ENCODE assay signal across 11 mouse cellular contexts in genomic region chr17:47744746-47745368, GRCm38 (mm10). TPM values are rescaled to one million over a fixed set of nuclear protein-coding genes. Genes with fewer than 3 reads are reported as not detected.
DNase-seq lines count a peak whose midpoint lies in the region; ATAC-seq and TF ChIP-seq lines count a peak whose summit lies in the region.
"Had no signal": no experiment of that assay in that cellular context is flagged by ENCODE, and none has a peak within 500 bp of the region (broad histone marks: within the 10 kb centered on the region; RNA-seq: fewer than 3 reads in every experiment).

No protein-coding gene starts in this region.

- no peak overlapping the region for H3K4me3 ChIP-seq in kidney, adult 2 months (ENCODE audit: insufficient read depth, low read depth, low read length)
- H3K4me3 ChIP-seq in thymus, adult 2 months (ENCODE audit: control insufficient read depth, insufficient read depth, low read length), result no peak overlapping the region
- H3K4me3 ChIP-seq: limb, embryonic 12.5 days; midbrain, embryonic 15.5 days had no signal

- no peaks in the 10 kb centered on the region for H3K27me3 ChIP-seq in kidney, adult 2 months (replicated peaks; ENCODE audit: control insufficient read depth, insufficient read depth, low read length)
- H3K27me3 ChIP-seq in thymus, adult 2 months (ENCODE audit: control insufficient read depth, insufficient read depth, low read length), result no peaks in the 10 kb centered on the region
- H3K27me3 ChIP-seq: midbrain, embryonic 15.5 days had no signal

- no peak for ATAC-seq in frontal cortex, adult (ENCODE audit: low TSS enrichment)
- ATAC-seq: hindbrain, embryonic 16.5 days; midbrain, embryonic 15.5 days had no signal

- 88% methylated on average over 10 of the region's 10 CpGs for WGBS in kidney, adult 2 months
- WGBS in thymus, adult 2 months, result 94% methylated on average over 10 of the region's 10 CpGs

- peak; percentile 39 for DNase-seq in kidney, adult 2 months
- DNase-seq in kidney, adult 8-10 months, result no peak
- DNase-seq in thymus, adult 2 months, result peak; percentile 26
- no peak for DNase-seq in thymus, postnatal 0 days (ENCODE audit: low spot score)
- no peak for DNase-seq in brain, embryonic 14.5 days (ENCODE audit: low read depth)
- DNase-seq in thymus, postnatal 4 days, result peak; percentile 59
- DNase-seq in left cerebral cortex, adult 18-20 months (ENCODE audit: low spot score in 2 of 2), result no peak

- peak; percentile 35; the same call in 1 of the 2 replicates for TF ChIP-seq CTCF in kidney, adult 2 months (conservative IDR thresholded peaks at IDR 0.05; ENCODE audit: insufficient read depth, insufficient read length, low read depth, low read length)
- TF ChIP-seq CTCF in thymus, adult 2 months (IDR thresholded peaks at IDR 0.05; ENCODE audit: borderline replicate concordance, control insufficient read depth, extremely low read depth, insufficient read depth, low read length, poor library complexity), result no peak
- peak; percentile 29; the same call in 1 of the 2 replicates for TF ChIP-seq CTCF in brain, embryonic 14.5 days (IDR thresholded peaks at IDR 0.05; ENCODE audit: borderline replicate concordance, extremely low read depth, insufficient read depth, insufficient read length)

- H3K4me1 ChIP-seq in kidney, adult 2 months (ENCODE audit: control insufficient read depth, insufficient read depth, low read length), result peaks cover 9% of the 10 kb centered on the region; the same call in 1 of the 2 replicates
- peaks cover 6% of the 10 kb centered on the region; the same call in 1 of the 2 replicates for H3K4me1 ChIP-seq in thymus, adult 2 months (replicated peaks; ENCODE audit: control insufficient read depth, insufficient read depth, low read length)
- H3K4me1 ChIP-seq: midbrain, embryonic 15.5 days had no signal

- no peak overlapping the region for H3K27ac ChIP-seq in kidney, adult 2 months (ENCODE audit: insufficient read depth, low read depth, low read length)
- H3K27ac ChIP-seq in thymus, adult 2 months (ENCODE audit: control insufficient read depth, insufficient read depth, low read length), result no peak overlapping the region
- H3K27ac ChIP-seq: limb, embryonic 12.5 days; midbrain, embryonic 15.5 days had no signal

- H3K36me3 ChIP-seq in kidney, adult 2 months (ENCODE audit: control insufficient read depth, insufficient read depth, low read length), result no peaks in the 10 kb centered on the region
- H3K36me3 ChIP-seq in thymus, adult 2 months (ENCODE audit: control insufficient read depth, insufficient read depth, low read length), result no peaks in the 10 kb centered on the region
- H3K36me3 ChIP-seq: limb, embryonic 12.5 days; midbrain, embryonic 15.5 days had no signal

- no peak for TF ChIP-seq POLR2A in kidney, adult 2 months (IDR thresholded peaks at IDR 0.05; ENCODE audit: low read depth, low read length)
- no peak for TF ChIP-seq POLR2A in thymus, adult 2 months (IDR thresholded peaks at IDR 0.05; ENCODE audit: control insufficient read depth, extremely low read depth, insufficient read depth, low read length, poor library complexity)
- no peak for TF ChIP-seq POLR2A in brain, embryonic 14.5 days (IDR thresholded peaks at IDR 0.05; ENCODE audit: borderline replicate concordance, extremely low read depth, insufficient read depth, insufficient read length, poor library complexity, severe bottlenecking)

RNA-seq across cellular contexts. Expression of gene Tfeb, which starts 8.0 kb away (rescaled TPM):
- polyA plus RNA-seq in kidney, adult 2 months (2012; rRNA removed), result 35.0 and 36.4 TPM in 2 replicates
- polyA plus RNA-seq in thymus, adult 2 months (2012; rRNA removed), result 25.3 and 25.5 TPM in 2 replicates
- 4.7 and 5.5 TPM in 2 replicates for polyA plus RNA-seq in thymus, postnatal 0 days (2015; fragmentation: Nextera tagmentation; extraction: Ambion mirVana)
- polyA plus RNA-seq in brain, embryonic 14.5 days (2012; rRNA removed), result 2.0 and 3.2 TPM in 2 replicates
- total RNA-seq in left cerebral cortex, adult 18-20 months (2021), result 10 to 100 TPM; 10.4 to 13.5 TPM

RNA-seq across cellular contexts. Expression of gene Pgc, which starts 18.2 kb away (rescaled TPM):
- 0.29 and 1.0 TPM in 2 replicates for polyA plus RNA-seq in kidney, adult 2 months (2012; rRNA removed)
- polyA plus RNA-seq in thymus, adult 2 months (2012; rRNA removed), result 4.4 and 6.0 TPM in 2 replicates
- polyA plus RNA-seq in thymus, postnatal 0 days (2015; fragmentation: Nextera tagmentation; extraction: Ambion mirVana), result 2.4 and 2.5 TPM in 2 replicates
- polyA plus RNA-seq in brain, embryonic 14.5 days (2012; rRNA removed), result not detected in 2 replicates
- not detected for total RNA-seq in left cerebral cortex, adult 18-20 months (2021)
- polyA plus RNA-seq: hindbrain, embryonic 16.5 days; limb, embryonic 12.5 days; midbrain, embryonic 15.5 days had no signal

RNA-seq across cellular contexts. Expression of gene Prickle4, which starts 50.3 kb away (rescaled TPM):
- polyA plus RNA-seq in kidney, adult 2 months (2012; rRNA removed), result 7.0 and 9.0 TPM in 2 replicates
- polyA plus RNA-seq in thymus, adult 2 months (2012; rRNA removed), result 4.0 and 5.5 TPM in 2 replicates
- 0.81 and 1.2 TPM in 2 replicates for polyA plus RNA-seq in thymus, postnatal 0 days (2015; fragmentation: Nextera tagmentation; extraction: Ambion mirVana)
- polyA plus RNA-seq in brain, embryonic 14.5 days (2012; rRNA removed), result 0.52 and 1.0 TPM in 2 replicates
- total RNA-seq in left cerebral cortex, adult 18-20 months (2021), result 1 to 10 TPM; 2.5 to 4.5 TPM
- polyA plus RNA-seq: limb, embryonic 12.5 days had no signal

RNA-seq across cellular contexts. Expression of gene Gm21981, which starts 50.6 kb away (rescaled TPM):
- 1.1 and 2.1 TPM in 2 replicates for polyA plus RNA-seq in kidney, adult 2 months (2012; rRNA removed)
- polyA plus RNA-seq in thymus, adult 2 months (2012; rRNA removed), result 1.0 and 1.4 TPM in 2 replicates
- 0.12 and 0.18 TPM in 2 replicates for polyA plus RNA-seq in thymus, postnatal 0 days (2015; fragmentation: Nextera tagmentation; extraction: Ambion mirVana)
- 4.9 and 5.1 TPM in 2 replicates for polyA plus RNA-seq in brain, embryonic 14.5 days (2012; rRNA removed)
- 1 to 10 TPM; 4.1 to 5.3 TPM for total RNA-seq in left cerebral cortex, adult 18-20 months (2021)

RNA-seq across cellular contexts. Expression of gene Frs3, which starts 56.0 kb away (rescaled TPM):
- polyA plus RNA-seq in kidney, adult 2 months (2012; rRNA removed), result 28.9 and 39.5 TPM in 2 replicates
- polyA plus RNA-seq in thymus, adult 2 months (2012; rRNA removed), result 7.0 and 7.1 TPM in 2 replicates
- 0.98 and 1.3 TPM in 2 replicates for polyA plus RNA-seq in thymus, postnatal 0 days (2015; fragmentation: Nextera tagmentation; extraction: Ambion mirVana)
- polyA plus RNA-seq in brain, embryonic 14.5 days (2012; rRNA removed), result 54.2 and 55.4 TPM in 2 replicates
- total RNA-seq in left cerebral cortex, adult 18-20 months (2021), result 10 to 100 TPM; 32.2 to 37.0 TPM

Comparison
In these comparisons a context has a peak if more than half of its experiments do, and no peak if none do; other contexts are left out.
1. DNase-seq: peak in kidney, adult 2 months (single experiment), thymus, adult 2 months (single experiment) and thymus, postnatal 4 days (single experiment); none in kidney, adult 8-10 months (0 of 2), thymus, postnatal 0 days (single experiment), brain, embryonic 14.5 days (single experiment) and left cerebral cortex, adult 18-20 months (0 of 2).